Mouse (Mus musculus) testis, adult 2 months (tissue): ENCODE measurements around the gene Pla2g2c. TPM values are rescaled to one million over a fixed set of nuclear protein-coding genes. Genes with fewer than 3 reads are reported as not detected.

Source experiments
- H3K27ac ChIP-seq: fragments of 200-500 bp; 2 replicates; pipeline ENCODE4 v1.5.1; 2012; ENCODE audit warnings: low read depth, low read length; ENCODE audit not compliant: control insufficient read depth, insufficient read depth
- H3K27me3 ChIP-seq: fragments of 200-500 bp; 2 replicates; pipeline ENCODE4 v1.6.1; 2012; ENCODE audit warnings: mild to moderate bottlenecking, low read length, moderate library complexity; ENCODE audit not compliant: control insufficient read depth, insufficient read depth
- H3K36me3 ChIP-seq: fragments of 200-500 bp; 2 replicates; pipeline ENCODE4 v1.6.1; 2012; ENCODE audit warnings: mild to moderate bottlenecking, low read length; ENCODE audit not compliant: control insufficient read depth, insufficient read depth
- H3K4me1 ChIP-seq: fragments of 200-500 bp; 2 replicates; pipeline ENCODE4 v1.6.1; 2012; ENCODE audit warnings: low read length; ENCODE audit not compliant: control insufficient read depth, insufficient read depth
- H3K4me3 ChIP-seq: fragments of 200-500 bp; 2 replicates; pipeline ENCODE4 v1.5.1; 2012; ENCODE audit warnings: low read depth, mild to moderate bottlenecking, low read length, moderate library complexity, mixed read lengths; ENCODE audit not compliant: control insufficient read depth
- CTCF ChIP-seq: fragments of 200-500 bp; IDR thresholded peaks from 2 replicates; pipeline ENCODE4 v1.5.1; 2012; ENCODE audit warnings: low read depth, mild to moderate bottlenecking, inconsistent platforms, low read length, moderate library complexity; ENCODE audit not compliant: control insufficient read depth, insufficient read depth, insufficient replicate concordance
- POLR2A ChIP-seq: fragments of 200-500 bp; IDR thresholded peaks from 2 replicates; pipeline ENCODE4 v1.6.1; 2012; ENCODE audit warnings: low read depth, mild to moderate bottlenecking, inconsistent platforms, low read length, moderate library complexity; ENCODE audit not compliant: control insufficient read depth
- polyA plus RNA-seq: library from polyadenylated mRNA; depleted of rRNA; stranded (reverse); fragments of >200 nt; gene quantifications from 2 replicates; pipeline ENCODE4 v1.2.3, GENCODE M21; 2012

Pla2g2c gene
- polyA plus RNA-seq, 1 experiment, result 148 TPM

DNA sequence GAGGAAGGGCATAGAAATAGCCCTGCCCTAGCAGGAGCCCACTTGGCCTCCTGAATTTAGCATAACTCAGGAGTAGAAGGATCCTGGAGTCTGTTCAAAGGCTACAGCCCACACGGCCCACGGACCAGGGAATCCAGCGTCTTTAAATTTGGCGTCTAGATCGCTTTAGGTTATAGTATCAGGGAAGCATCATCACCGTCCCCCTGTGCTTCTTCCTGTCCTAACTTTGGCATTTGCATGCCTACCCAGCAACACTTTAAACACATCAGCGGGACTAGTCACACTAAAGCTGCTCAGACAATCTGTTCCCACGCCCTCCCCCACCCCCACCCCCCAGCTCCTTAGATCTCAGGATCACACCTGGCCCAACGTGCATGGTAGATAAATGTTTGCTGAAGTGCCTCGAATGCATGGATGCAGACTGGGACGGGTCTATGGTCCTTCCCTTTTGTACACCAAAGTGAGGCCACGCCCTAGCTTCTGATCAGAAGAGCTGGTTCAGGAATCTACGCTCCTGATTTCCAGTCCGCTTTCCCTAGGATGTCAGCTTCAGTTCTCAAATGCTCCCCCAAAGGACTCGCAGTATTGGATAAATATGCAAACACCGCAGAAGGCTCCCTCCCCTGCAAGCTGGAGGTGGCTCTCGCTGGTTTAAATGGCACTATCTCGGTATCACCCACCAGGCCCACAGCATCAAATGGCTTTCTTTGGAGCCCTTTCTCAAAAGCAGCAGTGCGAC is 33.0 kb upstream of the Pla2g2c start:
- Histone ChIP-seq H3K36me3 (no peaks in the 10 kb centered on the region), H3K4me3 (no peak overlapping the region), H3K4me1 (no peaks in the 10 kb centered on the region), H3K27ac (no peak overlapping the region), H3K27me3 (no peaks in the 10 kb centered on the region)
- TF ChIP-seq POLR2A (no peak), CTCF (no peak)

DNA sequence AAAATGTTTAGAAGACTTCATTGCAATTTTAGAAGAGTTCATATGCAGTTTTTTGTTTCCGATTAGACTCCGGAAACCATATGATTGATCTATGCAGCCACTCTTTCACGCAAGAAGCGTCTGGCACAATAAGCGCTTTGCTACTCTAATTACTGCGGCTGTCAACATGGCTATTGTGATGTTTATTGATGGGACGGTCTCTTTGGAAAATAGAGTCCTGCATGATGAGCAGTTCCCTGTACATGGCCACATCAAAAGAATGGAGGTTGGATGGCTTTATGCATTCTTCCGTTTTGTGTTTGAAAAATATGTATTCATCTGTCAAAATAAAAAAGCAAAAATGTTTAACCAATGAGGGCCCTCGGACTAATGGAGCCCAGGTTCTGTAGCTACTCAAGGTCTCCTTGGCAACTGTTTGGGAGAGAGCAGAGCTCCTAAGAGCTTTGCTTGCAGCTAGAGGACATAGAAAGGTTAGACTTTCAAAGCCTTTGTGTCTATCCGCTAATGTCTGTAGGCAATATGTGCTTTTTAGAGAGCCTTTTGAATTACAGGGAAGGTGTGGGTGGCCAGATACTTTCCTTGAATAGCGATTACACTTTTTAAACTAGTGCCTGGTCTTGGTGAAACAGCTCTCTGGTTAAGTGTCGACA is 31.4 kb upstream of the Pla2g2c start:
- Histone ChIP-seq H3K4me1 (no peaks in the 10 kb centered on the region), H3K36me3 (no peaks in the 10 kb centered on the region), H3K27me3 (no peaks in the 10 kb centered on the region), H3K4me3 (no peak overlapping the region), H3K27ac (no peak overlapping the region)
- TF ChIP-seq POLR2A (no peak), CTCF (no peak)

DNA sequence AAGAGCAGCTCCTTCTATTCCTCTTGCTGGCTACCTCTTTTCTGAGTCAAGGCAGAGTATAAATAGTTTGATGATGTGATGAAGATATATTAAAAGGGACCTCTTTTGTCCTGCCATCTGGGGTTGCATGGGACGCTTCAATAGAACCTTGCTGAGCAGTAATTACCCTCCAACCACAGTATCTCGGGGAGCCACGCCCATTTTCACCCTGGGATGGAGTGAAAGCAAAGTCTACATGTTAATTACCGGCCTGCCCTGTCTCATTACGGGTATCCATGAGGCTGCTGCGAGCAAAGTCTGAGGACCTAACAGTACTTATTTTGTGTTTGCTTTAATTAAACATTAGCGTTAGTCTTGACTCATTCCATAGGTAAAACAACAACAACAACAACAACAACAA is 27.9 kb upstream of the Pla2g2c start:
- H3K27ac ChIP-seq, result no peak overlapping the region
- TF ChIP-seq CTCF, result no peak
- no peak for TF ChIP-seq POLR2A
- no peaks in the 10 kb centered on the region for H3K36me3 ChIP-seq
- H3K4me3 ChIP-seq, result no peak overlapping the region
- no peaks in the 10 kb centered on the region for H3K27me3 ChIP-seq
- no peaks in the 10 kb centered on the region for H3K4me1 ChIP-seq

DNA sequence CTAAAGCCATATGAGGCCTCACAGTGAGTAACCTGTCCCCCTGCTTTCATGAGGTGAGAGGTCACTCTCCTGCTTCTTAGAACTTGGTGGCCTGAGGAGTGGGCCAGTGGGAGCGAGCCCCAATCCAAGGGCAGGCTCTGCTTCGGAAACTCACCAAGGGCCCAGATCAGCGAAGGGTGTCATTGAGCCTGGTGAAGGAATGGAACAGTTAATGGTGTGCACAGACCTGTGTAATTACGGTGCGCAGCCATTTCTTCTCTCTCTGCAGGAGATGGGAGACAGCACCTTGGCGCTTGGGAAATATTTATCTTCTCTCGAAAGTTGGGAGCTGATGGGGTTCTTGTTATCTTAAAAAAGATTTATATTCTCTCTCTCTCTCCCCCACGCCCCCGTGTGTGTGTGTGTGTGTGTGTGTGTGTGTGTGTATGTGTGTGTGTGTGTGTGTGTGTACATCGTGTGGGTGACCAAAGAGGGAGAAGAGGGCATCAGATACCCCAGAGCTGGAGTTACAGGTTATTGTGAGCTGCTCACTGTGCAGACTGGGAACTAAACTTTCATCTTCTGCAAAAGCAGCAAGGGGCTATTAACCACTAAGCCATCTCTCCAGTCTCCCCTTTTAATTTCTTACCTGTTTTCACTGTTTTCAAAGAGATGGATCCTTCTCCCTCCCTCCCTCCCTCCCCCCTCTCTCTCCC is 27.3 kb upstream of the Pla2g2c start:
- Histone ChIP-seq H3K36me3 (no peaks in the 10 kb centered on the region), H3K27ac (no peak overlapping the region), H3K4me1 (no peaks in the 10 kb centered on the region), H3K27me3 (no peaks in the 10 kb centered on the region), H3K4me3 (no peak overlapping the region)
- no peak for TF ChIP-seq CTCF
- no peak for TF ChIP-seq POLR2A

DNA sequence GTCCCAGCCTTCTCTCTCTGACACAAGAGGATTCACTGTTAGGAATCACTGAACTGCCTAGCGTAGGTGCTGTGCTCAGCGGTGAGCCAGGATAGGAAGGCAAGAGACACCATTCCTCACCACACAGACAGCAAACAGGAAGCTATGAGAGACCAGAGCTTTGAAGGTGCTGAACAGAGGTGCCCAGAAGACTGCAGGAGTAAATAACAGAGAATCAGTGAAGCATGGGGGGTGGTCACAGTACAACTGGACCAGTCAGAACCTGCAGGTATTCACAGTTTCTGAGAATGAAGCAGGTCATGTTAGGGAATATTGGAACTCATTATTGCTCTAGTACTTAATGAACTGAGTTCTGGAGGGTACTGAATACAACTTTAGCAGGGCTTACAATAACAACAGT is 26.3 kb upstream of the Pla2g2c start:
- Histone ChIP-seq H3K4me1 (no peaks in the 10 kb centered on the region), H3K36me3 (no peaks in the 10 kb centered on the region), H3K4me3 (no peak overlapping the region), H3K27ac (no peak overlapping the region), H3K27me3 (no peaks in the 10 kb centered on the region)
- TF ChIP-seq CTCF (no peak), POLR2A (no peak)

DNA sequence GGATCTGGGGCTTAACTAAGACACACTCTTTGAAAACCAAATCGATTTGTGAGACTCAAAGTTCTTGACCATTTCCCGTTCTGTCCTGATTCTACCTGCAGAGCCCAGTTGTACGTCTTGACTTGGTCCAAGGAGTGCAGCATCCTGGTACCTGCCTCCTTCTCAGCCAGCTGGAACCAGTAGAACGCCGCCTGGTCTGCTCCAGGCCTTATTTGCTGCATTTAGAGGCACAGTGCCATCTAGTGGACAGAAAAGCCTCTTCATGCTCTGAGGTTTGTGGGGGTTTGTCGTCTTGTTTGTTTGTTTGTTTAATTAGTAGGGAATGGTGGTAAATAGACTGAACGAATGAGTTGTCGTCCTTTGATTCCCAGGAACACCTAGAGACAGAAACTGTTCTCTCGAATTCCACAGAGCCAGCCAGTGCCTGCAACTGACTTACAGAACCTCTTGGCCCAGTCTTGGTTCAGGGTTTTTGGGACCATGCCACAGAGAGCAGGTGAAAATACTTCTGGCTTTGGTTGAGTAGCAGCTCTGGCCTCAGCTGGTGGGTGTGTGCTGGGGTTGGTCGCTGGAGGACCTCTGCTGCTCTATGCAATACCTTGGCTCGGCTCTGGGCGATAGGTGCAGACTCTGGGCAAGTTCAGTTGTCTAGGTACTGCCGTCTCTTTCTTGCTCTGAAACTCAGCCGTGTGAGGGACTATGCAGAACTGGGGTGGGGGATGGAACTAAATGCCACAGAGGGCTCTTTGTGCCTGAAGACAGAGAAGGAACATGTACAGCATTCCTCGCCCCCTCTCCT is 24.2 kb upstream of the Pla2g2c start:
- no peaks in the 10 kb centered on the region for H3K36me3 ChIP-seq
- TF ChIP-seq POLR2A, result no peak
- peak; percentile 60; the same call in 1 of the 2 replicates for TF ChIP-seq CTCF
- H3K27me3 ChIP-seq, result no peaks in the 10 kb centered on the region
- no peaks in the 10 kb centered on the region for H3K4me1 ChIP-seq
- no peak overlapping the region for H3K4me3 ChIP-seq
- H3K27ac ChIP-seq, result no peak overlapping the region

DNA sequence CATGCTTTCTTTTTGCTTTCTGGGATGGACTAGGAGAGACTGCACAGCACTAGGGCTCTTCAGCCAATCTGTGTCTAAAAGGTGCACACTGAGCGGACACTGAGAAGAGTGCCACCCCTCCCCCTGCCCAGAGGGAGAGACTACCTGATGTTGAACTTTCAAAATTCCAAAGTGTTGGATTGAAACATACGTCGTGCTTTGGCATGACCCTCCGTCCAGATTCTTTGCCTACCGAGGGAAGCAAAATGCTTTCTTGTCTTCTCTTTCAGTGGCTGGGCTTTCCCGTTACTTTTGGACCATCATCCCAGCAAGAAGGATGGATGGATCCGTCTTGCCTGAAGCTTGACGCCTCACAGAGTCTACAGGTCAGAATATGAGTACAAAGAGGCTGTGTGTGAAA is 23.5 kb upstream of the Pla2g2c start:
- no peak for TF ChIP-seq POLR2A
- no peak for TF ChIP-seq CTCF
- Histone ChIP-seq H3K4me3 (no peak overlapping the region), H3K27me3 (no peaks in the 10 kb centered on the region), H3K27ac (no peak overlapping the region), H3K4me1 (peaks cover under 1% of the 10 kb centered on the region; the same call in 1 of the 2 replicates), H3K36me3 (no peaks in the 10 kb centered on the region)
